Mouse (Mus musculus): Measurements from ENCODE around the gene Cd70. TPM values are rescaled to one million over a fixed set of nuclear protein-coding genes. Genes with fewer than 3 reads are reported as not detected.

Cd70 gene
- not detected in 2 replicates for polyA plus RNA-seq (2015; fragmentation: Nextera tagmentation; extraction: Ambion mirVana)

DNA sequence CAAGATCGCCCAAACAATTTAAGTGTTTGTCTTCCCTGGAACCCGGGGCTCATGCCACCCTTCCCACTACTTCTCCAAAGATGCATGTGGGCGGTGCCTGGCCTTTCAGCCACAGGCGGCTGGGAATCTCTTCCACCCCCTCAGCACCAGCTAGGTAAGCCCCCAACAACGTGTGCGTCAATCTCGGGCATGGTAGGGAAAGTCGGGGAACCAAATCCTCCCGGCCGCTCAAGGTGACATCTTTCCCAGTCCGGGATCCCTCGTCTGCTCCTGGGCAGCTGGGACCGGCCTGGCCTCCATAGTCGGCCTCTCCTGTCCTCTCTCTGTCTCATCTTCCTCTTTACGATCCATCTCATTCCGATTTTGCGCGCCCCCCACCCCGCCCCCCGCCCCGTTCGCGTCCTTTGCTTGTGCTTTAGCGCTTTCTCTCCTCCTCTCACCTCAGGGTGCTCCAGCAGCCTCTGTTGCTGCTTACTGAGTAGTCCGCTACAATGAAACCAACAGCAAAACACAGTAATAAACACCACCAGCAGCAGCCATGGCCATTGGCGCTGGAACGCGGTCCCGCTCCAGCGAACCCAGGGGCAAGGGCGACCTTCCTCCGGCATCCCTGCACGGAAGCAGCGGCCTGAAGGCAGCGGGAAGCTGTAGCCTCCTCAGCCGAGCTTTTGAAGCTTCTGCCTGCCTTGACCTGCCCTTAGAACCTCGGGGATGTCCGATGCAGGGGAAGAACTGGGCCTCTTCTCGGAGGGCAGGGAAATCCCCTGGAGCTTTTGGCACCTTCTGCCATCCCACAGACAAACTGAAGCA lies at the start of gene Cd70:
TSS of gene Cd70 (minus strand) at position 784 of the 810 bp plus-strand sequence.
- H3K4me3 ChIP-seq (ENCODE audit: low read depth, low read length), result no peak within 1 kb of the TSS
- H3K36me3 ChIP-seq (replicated peaks; ENCODE audit: insufficient read depth, low read length), result no peaks in the 10 kb centered on the region
- no peak for DNase-seq
- H3K27ac ChIP-seq (ENCODE audit: low read depth), result no peak within 1 kb of the TSS
- 0 out of 2 replicates have a peak, but pooled peaks cover 5% of the 10 kb centered on the region for H3K9me3 ChIP-seq (ENCODE audit: low read length)
- no peak for TF ChIP-seq CTCF (IDR thresholded peaks at IDR 0.05; ENCODE audit: low read depth)
- peaks cover 48% of the 10 kb centered on the region for H3K27me3 ChIP-seq (ENCODE audit: insufficient read depth, low read length)
- H3K9ac ChIP-seq (replicated peaks), result no peak within 1 kb of the TSS
- H3K4me2 ChIP-seq (ENCODE audit: low read depth, low read length), result no peak within 1 kb of the TSS
- ATAC-seq, result no peak
- WGBS (ENCODE audit: insufficient replicate concordance), result 5% methylated on average over 39 of the region's 39 CpGs
- no peaks in the 10 kb centered on the region for H3K4me1 ChIP-seq (ENCODE audit: insufficient read depth)

DNA sequence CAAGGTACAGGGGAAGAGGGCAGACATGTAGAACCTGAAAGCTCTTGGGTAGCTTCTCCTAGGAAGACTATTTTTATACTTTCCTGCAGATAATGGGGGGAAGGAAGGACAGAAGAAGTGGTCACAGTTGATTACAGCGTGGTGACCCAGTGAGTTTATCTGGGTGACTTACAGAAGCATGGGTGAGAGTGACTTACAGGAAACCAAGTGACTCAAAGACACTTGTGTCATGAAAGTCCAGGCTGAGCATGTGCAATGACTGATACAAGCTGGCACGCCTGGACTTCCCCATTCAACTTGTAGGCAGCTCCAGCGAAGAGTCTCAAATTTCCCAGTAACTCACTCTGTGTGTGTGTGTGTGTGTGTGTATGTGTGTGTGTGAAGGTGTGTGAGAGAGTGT lies 48.7 kb upstream of the Cd70 start:
- H3K4me1 ChIP-seq (ENCODE audit: insufficient read depth), result peaks cover 18% of the 10 kb centered on the region
- no peak for DNase-seq
- no peak overlapping the region for H3K4me2 ChIP-seq (ENCODE audit: low read depth, low read length)
- H3K27me3 ChIP-seq (ENCODE audit: insufficient read depth, low read length), result no peaks in the 10 kb centered on the region
- H3K9me3 ChIP-seq (ENCODE audit: low read length), result no peaks in the 10 kb centered on the region
- WGBS (ENCODE audit: insufficient replicate concordance), result 49% methylated on average over 3 of the region's 3 CpGs
- no peaks in the 10 kb centered on the region for H3K36me3 ChIP-seq (replicated peaks; ENCODE audit: insufficient read depth, low read length)
- H3K4me3 ChIP-seq (ENCODE audit: low read depth, low read length), result no peak overlapping the region
- no peak overlapping the region for H3K9ac ChIP-seq (replicated peaks)
- TF ChIP-seq CTCF (IDR thresholded peaks at IDR 0.05; ENCODE audit: low read depth), result no peak
- no peak for TF ChIP-seq EP300 (IDR thresholded peaks at IDR 0.05; ENCODE audit: low read depth)
- ATAC-seq, result no peak
- H3K27ac ChIP-seq (ENCODE audit: low read depth), result peak overlapping the region; percentile 36

DNA sequence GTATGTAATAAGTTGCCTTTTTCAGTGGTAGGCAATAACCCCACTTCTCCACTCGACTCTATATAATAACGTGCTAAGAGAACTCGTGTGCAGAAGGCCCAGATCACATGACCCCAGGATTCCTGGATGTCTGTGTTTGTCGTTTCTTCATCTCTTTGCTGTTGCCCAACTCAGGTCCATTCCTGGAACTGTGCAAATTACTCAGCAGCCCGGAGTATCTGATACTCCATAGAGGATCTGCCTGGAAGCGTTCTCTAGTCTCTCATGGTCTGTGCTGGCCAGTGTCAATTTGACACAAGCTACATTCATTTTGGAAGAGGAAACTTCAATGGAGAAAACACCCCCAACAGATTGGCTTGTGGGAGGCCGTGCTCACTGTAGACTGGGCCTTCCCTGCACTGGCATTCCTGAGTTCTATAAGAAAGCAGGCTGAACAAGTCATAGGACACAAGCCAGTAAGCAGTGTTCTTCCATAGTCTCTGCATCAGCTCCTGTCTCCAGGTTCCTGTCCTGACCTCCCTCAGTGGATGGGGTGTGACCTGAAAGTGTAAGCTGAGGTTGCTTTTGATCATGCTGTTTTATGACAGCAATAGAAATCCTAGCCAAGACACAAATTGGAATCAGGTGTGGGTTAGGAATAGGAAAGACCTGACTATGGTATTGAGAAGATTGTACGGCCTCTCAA lies 45.9 kb upstream of the Cd70 start:
- H3K27ac ChIP-seq (ENCODE audit: low read depth), result peak overlapping the region; percentile 45; the same call in 1 of the 2 replicates
- no peaks in the 10 kb centered on the region for H3K36me3 ChIP-seq (replicated peaks; ENCODE audit: insufficient read depth, low read length)
- TF ChIP-seq CTCF (IDR thresholded peaks at IDR 0.05; ENCODE audit: low read depth), result no peak
- TF ChIP-seq EP300 (IDR thresholded peaks at IDR 0.05; ENCODE audit: low read depth), result peak; percentile 49; the same call in 1 of the 2 replicates
- no peaks in the 10 kb centered on the region for H3K9me3 ChIP-seq (ENCODE audit: low read length)
- no peak overlapping the region for H3K9ac ChIP-seq (replicated peaks)
- peak; percentile 71 for ATAC-seq
- no peak overlapping the region for H3K4me2 ChIP-seq (ENCODE audit: low read depth, low read length)
- H3K4me1 ChIP-seq (ENCODE audit: insufficient read depth), result peaks cover 14% of the 10 kb centered on the region
- H3K27me3 ChIP-seq (ENCODE audit: insufficient read depth, low read length), result no peaks in the 10 kb centered on the region
- no peak for DNase-seq
- WGBS (ENCODE audit: insufficient replicate concordance), result 48% methylated on average over 8 of the region's 8 CpGs
- no peak overlapping the region for H3K4me3 ChIP-seq (ENCODE audit: low read depth, low read length)

DNA sequence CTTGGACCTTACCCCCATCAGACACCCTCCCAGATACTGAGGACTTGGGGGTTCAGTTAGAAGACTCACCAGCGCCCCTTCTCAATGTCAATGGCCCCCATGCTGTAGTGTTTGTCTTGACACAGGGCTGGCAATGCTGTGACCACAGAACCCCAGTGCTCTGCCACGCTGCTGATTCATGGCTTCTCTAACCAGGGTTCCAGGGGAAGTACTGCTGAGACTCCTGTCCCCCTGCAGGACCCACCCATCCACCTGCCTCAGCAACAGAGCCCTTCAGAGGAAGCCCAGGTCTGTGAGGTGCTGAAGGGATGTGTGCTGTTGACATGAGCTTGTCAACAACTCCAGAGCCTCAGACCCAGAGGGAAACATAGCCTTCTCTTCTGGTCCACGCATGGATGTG lies 45.2 kb upstream of the Cd70 start:
- H3K36me3 ChIP-seq (replicated peaks; ENCODE audit: insufficient read depth, low read length), result no peaks in the 10 kb centered on the region
- no peak overlapping the region for H3K9ac ChIP-seq (replicated peaks)
- no peaks in the 10 kb centered on the region for H3K27me3 ChIP-seq (ENCODE audit: insufficient read depth, low read length)
- H3K4me2 ChIP-seq (ENCODE audit: low read depth, low read length), result no peak overlapping the region
- WGBS (ENCODE audit: insufficient replicate concordance), result 48% methylated on average over 3 of the region's 3 CpGs
- peak overlapping the region; percentile 9; the same call in 1 of the 2 replicates for H3K27ac ChIP-seq (ENCODE audit: low read depth)
- peak; percentile 7 for ATAC-seq
- no peak overlapping the region for H3K4me3 ChIP-seq (ENCODE audit: low read depth, low read length)
- H3K9me3 ChIP-seq (ENCODE audit: low read length), result no peaks in the 10 kb centered on the region
- DNase-seq, result no peak
- peaks cover 14% of the 10 kb centered on the region for H3K4me1 ChIP-seq (ENCODE audit: insufficient read depth)
- TF ChIP-seq CTCF (IDR thresholded peaks at IDR 0.05; ENCODE audit: low read depth) (no peak), EP300 (IDR thresholded peaks at IDR 0.05; ENCODE audit: low read depth) (no peak)

DNA sequence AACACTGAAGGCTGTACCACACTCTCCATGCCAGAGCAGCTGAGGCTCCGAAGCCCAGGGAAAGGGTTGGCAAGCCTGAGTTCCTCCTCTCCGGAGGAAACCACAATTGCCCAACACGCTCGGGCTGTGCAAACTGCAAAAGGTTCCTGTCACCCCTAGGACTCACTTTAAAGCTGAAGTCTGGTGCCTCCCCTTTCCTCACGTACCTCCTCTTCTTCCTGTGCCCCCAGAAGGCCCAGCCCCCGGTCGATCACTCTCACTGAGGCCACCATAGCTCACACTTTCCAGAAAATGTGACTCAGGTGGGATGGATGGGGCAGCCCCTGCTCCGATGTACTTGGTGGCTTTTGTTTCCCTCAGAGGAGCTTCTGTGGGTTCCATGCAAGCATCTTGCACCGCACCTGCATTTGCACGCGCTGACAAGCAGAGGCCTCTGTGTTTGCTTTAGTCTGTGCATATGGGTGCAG lies 44.5 kb upstream of the Cd70 start, which contains the start of gene Tnfsf14:
TSS of gene Tnfsf14 (minus strand) at position 137 of the 467 bp plus-strand sequence.
- no peaks in the 10 kb centered on the region for H3K27me3 ChIP-seq (ENCODE audit: insufficient read depth, low read length)

More for the DNA sequence above, 44.5 kb upstream of the Cd70 start, which contains the start of gene Tnfsf14:
- TF ChIP-seq EP300 (IDR thresholded peaks at IDR 0.05; ENCODE audit: low read depth), result no peak
- TF ChIP-seq CTCF (IDR thresholded peaks at IDR 0.05; ENCODE audit: low read depth), result no peak
- peak; percentile 68 for DNase-seq
- H3K4me1 ChIP-seq (ENCODE audit: insufficient read depth), result peaks cover 14% of the 10 kb centered on the region
- no peaks in the 10 kb centered on the region for H3K36me3 ChIP-seq (replicated peaks; ENCODE audit: insufficient read depth, low read length)
- peak; percentile 33; the same call in 1 of the 2 replicates for ATAC-seq
- 25% methylated on average over 11 of the region's 11 CpGs for WGBS (ENCODE audit: insufficient replicate concordance)
- no peak within 1 kb of the TSS; the same call in 1 of the 2 replicates for H3K9ac ChIP-seq (replicated peaks)
- H3K9me3 ChIP-seq (ENCODE audit: low read length), result no peaks in the 10 kb centered on the region
- peak within 1 kb of the TSS; percentile 24 for H3K4me3 ChIP-seq (ENCODE audit: low read depth, low read length)
- peak within 1 kb of the TSS; percentile 39 for H3K4me2 ChIP-seq (ENCODE audit: low read depth, low read length)
- peak within 1 kb of the TSS; percentile 41; the same call in 1 of the 2 replicates for H3K27ac ChIP-seq (ENCODE audit: low read depth)
